Mouse (Mus musculus): ENCODE measurements around the gene Pax8.
A peak's percentile ranks its signal among the peaks of the same experiment; 100 is the strongest.

The Pax8 gene

GRCm38 (mm10) chr2:24416668-24417067 lies 58.7 kb downstream of the Pax8 start:
- peak; percentile 18 for DNase-seq (ENCODE audit: low read depth, low spot score)

DNA sequence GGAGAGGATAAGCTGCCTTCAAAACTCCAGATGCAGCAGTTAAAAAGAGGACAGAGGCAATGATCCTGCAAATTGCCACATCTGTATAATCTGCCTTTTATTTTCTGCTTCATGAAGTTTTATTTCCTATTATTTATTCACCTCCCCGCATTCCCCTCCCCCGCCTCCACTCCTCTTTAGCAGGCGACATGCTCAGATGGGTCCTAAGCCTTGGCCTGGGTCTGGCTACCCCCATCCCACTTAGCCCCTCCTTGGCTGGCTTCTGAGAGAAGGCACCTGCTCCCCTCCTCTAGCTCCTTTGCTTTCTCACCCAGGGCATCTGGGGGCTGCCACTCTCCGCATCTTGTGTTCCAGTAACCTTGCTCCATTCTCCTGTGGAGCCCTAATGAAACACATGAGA lies 61.7 kb downstream of the Pax8 start:
- no peak for DNase-seq (ENCODE audit: low read depth, low spot score)

- no peak for DNase-seq (ENCODE audit: low read depth, low spot score)
These were observed 62.2 kb downstream of the Pax8 start for GRCm38 (mm10) chr2:24413172-24413571.

GRCm38 (mm10) chr2:24409166-24409565 lies 66.2 kb downstream of the Pax8 start:
- DNase-seq (ENCODE audit: low read depth, low spot score), result peak; percentile 72

- peak; percentile 56 for DNase-seq (ENCODE audit: low read depth, low spot score)
These were observed 67.5 kb downstream of the Pax8 start for GRCm38 (mm10) chr2:24407701-24408485.

GRCm38 (mm10) chr2:24405345-24406012 lies 69.9 kb downstream of the Pax8 start:
- peak; percentile 87 for DNase-seq (ENCODE audit: low read depth, low spot score)

DNA sequence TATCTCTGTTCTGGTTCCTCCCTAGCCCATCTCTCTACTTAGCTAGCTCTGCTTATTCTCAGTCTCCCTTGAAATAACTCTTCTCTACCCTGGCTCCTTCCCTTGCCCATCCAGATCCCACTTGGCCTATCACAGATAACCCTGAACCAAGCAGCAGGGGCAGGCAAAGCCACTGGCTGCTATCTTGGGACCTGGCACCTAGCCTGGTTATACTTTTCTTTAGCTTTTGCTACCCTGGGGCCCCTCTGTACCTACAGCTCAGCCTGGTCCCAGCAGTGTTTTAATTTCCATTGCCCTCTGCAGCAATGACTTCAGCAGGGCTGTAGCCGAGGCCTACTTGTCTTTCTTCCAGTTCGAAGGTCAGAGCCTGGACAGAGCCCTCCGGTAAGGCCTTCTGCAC lies 74.7 kb downstream of the Pax8 start:
- DNase-seq (ENCODE audit: low read depth, low spot score), result no peak

GRCm38 (mm10) chr2:24397115-24397514 lies 78.3 kb downstream of the Pax8 start:
- DNase-seq (ENCODE audit: low read depth, low spot score), result no peak

DNA sequence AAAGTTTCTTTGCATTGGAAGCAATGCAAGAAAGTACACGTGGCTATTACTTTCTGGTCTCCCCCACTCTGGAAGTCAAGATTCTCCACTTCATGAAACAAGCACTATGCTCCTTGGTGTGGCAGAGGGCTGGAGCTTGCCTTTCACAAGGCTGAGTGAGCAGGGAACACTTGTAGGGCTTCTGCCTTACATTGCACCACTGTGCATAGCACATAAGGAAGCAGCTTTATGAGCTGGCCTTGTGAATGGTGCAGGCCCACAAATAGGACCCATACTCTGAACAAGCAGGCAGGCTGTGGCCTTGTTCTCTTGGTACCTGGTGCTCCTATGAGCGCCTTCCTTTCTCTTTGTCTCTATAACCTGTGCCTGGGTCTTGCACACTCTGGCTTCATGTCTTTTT lies 82.1 kb downstream of the Pax8 start:
- DNase-seq (ENCODE audit: low read depth, low spot score), result no peak

GRCm38 (mm10) chr2:24387361-24388283 lies 87.8 kb downstream of the Pax8 start:
- DNase-seq (ENCODE audit: low read depth, low spot score), result peak; percentile 80

DNA sequence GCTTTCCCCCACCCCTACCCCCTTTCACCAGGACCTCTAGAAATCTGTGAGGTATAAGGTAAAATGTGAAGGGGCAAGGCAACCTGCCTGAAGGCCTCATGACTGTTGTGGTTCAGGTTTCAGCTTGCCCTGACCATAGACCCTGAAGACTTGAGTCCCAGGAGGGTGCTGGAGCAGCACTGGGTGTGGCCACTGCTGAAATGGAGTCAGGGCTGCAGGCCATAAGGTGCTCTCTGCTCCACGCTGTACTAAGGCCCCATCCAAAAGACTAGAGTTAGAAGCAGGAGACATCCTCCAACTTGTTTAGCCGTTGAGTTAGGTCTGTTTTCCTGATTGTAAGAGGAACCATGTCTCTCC lies 88.5 kb downstream of the Pax8 start:
- DNase-seq (ENCODE audit: low read depth, low spot score), result no peak

DNA sequence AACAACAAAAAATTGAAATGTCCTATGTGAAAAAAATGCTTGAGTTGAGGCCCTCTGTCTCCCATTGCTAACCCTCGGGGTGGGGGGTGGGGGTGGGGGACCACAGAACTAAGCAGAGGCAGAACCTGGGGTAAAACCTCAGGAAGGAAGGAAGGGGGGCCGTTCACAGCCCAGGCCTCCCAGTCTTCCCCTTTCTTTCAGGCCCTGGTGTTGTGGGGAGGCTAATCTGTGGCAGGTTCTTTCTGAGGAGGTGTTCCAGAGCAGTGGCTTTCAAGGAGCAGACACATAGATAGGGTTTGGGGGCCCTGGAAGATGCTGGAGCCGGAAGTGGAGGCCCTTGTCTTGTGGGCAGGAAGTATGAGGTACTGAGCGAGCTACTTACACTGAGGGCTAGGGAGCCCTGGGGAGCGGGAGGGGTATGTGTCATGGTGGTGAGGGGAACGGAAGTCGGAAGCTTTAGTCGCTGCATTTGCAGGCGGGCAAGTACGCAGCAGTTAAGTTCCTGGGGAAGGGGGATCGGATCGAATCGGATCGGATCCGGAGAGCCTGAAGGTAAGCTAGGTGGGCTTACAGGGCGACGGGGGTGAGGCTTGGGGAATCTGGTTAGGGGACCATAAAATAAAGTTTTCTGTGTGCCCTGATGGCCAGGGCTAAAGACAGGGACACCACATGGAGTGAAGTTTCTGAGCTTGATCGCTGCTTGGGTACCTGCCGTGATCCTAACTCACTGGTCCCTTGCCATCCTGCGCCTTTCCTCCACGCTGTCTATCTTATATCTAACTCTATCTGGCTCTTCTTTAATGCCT lies 89.0 kb downstream of the Pax8 start:
- DNase-seq (ENCODE audit: low read depth, low spot score), result no peak

DNA sequence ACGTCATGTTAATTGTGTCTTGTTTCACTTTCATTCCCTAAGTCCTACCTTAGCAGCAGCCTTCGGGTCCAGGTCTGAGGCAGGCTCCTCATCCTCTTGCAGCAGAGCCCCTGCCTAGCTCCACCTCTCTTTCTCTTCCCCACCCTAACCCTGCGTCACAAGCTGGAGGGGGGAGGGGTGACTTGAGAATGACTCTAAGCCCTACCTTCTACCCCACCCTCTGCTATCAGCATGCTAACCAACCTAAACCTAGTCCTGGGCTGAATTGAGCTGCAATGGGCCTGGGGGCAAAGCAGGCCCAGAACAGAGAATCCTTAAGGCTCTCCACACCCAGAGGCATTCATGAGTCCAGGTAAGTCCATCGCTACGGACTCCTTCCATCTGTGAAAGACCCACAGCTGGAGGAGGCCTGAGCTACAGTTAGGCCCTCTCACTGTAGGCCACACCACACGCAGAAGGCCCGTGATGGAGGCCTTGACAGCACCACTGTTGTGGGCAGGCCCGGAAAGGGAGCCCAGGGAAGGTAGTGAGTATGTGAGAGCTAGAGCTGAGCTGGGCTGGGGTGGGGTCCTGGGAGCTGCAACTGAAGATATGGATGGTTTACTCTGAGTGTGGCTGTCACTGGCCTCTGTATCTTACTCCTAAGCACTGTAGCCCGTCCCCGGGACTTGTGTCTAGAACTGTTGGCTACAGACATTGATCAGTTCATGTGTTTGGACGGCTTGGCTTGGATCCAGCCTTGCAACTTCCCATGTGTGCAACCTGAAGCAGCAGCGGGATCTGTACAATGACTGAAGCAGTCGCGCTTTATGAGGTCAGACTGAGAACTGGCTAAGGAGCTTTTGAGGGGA lies 90.1 kb downstream of the Pax8 start:
- no peak for DNase-seq (ENCODE audit: low read depth, low spot score)

- no peak for DNase-seq (ENCODE audit: low read depth, low spot score)
These were observed 91.0 kb downstream of the Pax8 start for GRCm38 (mm10) chr2:24384393-24384792.

- no peak for DNase-seq (ENCODE audit: low read depth, low spot score)
These were observed 91.8 kb downstream of the Pax8 start for GRCm38 (mm10) chr2:24383636-24384035.

DNA sequence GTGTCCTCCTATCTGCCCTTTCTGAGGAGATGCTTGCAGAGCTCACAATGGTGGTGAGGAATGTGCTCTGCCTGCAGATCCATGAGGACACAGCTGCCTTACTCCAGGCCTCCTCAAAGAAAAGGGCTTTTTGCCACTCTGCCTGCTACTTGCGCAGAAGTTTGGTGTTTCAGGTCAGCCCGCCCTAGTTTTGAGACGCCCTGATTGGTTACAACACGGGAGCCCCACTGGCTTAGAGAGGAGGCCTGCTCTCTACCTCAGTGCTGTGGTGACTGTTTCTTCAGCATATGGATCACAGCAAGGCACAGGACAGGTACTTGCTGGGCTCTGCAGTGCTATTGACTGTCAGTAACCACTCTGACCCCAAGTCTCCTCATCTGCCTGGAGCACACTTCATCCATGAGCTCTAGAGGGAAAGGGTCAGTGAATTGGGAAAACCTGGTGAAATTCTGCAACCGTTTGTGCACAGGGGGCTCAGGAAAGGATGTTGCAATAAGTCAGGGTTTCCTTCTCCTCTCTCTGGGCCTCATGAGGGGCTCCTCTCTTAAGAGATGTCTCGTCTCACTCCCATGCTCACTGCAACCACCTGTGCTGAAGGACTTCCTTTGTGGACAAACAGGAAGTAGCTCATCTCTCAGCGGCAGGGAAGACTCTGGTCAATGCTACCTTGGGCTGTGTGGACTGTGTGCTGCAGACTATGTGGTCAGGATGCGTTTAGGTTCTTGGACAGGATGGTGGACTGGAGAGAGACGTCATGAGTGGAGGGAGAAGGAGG lies 92.8 kb downstream of the Pax8 start:
- DNase-seq (ENCODE audit: low read depth, low spot score), result no peak

DNA sequence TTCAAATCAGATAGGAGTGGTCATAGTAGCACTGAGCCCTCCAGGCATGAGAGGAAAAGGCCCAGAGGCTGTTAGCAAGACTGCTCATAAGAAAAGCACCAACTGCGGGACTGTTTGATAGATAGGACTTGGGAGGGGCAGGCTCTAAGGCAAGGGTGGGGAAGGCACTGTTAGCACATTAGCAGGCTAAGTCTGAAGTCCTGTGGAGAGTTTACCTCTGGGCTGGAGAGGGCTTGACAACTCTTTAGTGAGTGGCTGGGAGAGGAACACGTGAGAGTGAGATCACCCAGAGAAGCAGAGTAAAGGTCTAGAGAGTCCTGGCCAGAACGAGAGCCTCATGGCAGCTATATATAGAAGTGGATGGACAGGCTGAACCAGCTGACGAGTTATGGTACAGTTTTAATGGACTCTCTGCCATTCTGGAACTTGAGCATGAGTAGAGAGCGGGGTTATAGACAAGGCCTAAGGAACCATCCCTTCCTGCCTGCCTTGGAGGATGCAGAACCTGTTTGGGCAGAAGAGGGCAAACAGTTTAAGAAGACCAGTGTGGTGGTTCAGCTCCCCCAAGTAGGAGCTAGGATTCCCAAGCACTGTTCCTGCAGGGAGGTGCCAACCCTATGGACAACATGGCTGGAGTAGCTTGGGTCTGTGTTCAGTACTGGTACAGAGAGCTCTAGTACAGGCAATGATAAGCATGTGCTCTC lies 96.5 kb downstream of the Pax8 start:
- DNase-seq (ENCODE audit: low read depth, low spot score), result no peak

Measured in brain, adult 2 months (tissue).